Mouse (Mus musculus): ENCODE data around the gene Cfap298.
A peak's percentile ranks its signal among the peaks of the same experiment; 100 is the strongest.

The Cfap298 gene

GRCm38 (mm10) chr16:90927446-90927845 lies 7.5 kb downstream of the Cfap298 start:
- TF ChIP-seq GATA4 (IDR thresholded peaks at IDR 0.05; ENCODE audit: insufficient replicate concordance, low read length), result no peak

GRCm38 (mm10) chr16:90925461-90925860 lies 9.5 kb downstream of the Cfap298 start:
- no peak for TF ChIP-seq GATA4 (IDR thresholded peaks at IDR 0.05; ENCODE audit: insufficient replicate concordance, low read length)

- TF ChIP-seq GATA4 (IDR thresholded peaks at IDR 0.05; ENCODE audit: insufficient replicate concordance, low read length), result no peak
Measured at GRCm38 (mm10) chr16:90924606-90925370, 10.1 kb downstream of the Cfap298 start.

DNA sequence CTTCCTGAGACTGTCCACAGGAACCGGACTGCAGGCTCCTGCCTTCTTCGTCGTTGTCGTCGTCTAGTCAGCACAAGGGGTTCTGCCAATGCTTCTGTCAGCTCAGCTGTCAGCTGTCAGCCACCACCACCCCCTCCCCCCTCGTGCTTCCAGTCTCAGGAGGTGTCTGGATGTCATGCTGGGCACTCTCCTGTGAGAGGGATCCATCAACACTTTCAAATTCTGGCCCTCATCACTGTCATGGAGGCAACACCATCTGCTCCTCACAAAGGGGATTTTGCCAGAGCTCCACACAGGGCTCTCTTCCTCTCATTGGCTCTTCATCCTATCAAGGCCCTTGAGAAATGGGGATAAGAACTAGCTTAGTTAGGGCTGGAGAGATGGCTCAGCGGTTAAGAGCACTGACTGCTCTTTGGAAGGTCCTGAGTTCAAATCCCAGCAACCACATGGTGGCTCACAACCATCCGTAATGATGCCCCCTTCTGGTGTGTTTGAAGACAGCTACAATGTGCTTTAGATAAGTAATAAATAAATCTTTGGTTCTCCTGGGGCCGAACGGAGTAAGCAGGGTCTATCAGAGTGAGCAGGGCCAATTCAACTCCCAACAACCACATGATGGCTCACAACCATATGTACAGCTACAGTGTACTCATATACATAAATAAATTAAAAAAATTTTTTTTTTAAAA lies 13.3 kb downstream of the Cfap298 start:
- no peak for TF ChIP-seq GATA4 (IDR thresholded peaks at IDR 0.05; ENCODE audit: insufficient replicate concordance, low read length)

GRCm38 (mm10) chr16:90917156-90917555 lies 17.8 kb downstream of the Cfap298 start:
- no peak for TF ChIP-seq GATA4 (IDR thresholded peaks at IDR 0.05; ENCODE audit: insufficient replicate concordance, low read length)

GRCm38 (mm10) chr16:90916040-90916481 lies 18.9 kb downstream of the Cfap298 start:
- no peak for TF ChIP-seq GATA4 (IDR thresholded peaks at IDR 0.05; ENCODE audit: insufficient replicate concordance, low read length)

GRCm38 (mm10) chr16:90911766-90912165 lies 23.1 kb downstream of the Cfap298 start:
- no peak for TF ChIP-seq GATA4 (IDR thresholded peaks at IDR 0.05; ENCODE audit: insufficient replicate concordance, low read length)

- TF ChIP-seq GATA4 (IDR thresholded peaks at IDR 0.05; ENCODE audit: insufficient replicate concordance, low read length), result peak; percentile 9; the same call in 1 of the 2 replicates
Measured at GRCm38 (mm10) chr16:90910855-90911533, 23.9 kb downstream of the Cfap298 start.

- TF ChIP-seq GATA4 (IDR thresholded peaks at IDR 0.05; ENCODE audit: insufficient replicate concordance, low read length), result no peak
Measured at GRCm38 (mm10) chr16:90907250-90907649, 27.7 kb downstream of the Cfap298 start.

DNA sequence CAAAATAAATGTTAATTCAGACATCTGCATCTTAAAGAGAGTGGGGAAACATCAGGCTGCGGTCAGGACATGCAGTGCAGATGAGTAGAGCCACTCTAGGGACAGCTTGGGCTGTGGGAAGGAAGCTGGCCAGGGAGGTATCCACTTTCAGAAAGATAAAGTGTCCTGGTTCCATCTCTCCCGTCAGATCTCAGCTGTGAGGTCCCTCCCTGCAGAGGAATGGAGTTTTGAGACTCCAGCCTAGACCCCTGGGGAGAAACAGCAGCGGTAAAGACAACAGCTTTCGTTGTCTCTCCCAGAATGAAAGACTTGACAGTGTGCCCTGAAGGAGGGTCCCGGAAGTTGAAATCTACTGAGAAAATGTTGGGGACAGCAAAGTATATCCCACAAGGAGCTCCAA lies 31.6 kb downstream of the Cfap298 start:
- TF ChIP-seq GATA4 (IDR thresholded peaks at IDR 0.05; ENCODE audit: insufficient replicate concordance, low read length), result no peak

GRCm38 (mm10) chr16:90901364-90901763 lies 33.5 kb downstream of the Cfap298 start:
- peak; percentile 49; the same call in 1 of the 2 replicates for TF ChIP-seq GATA4 (IDR thresholded peaks at IDR 0.05; ENCODE audit: insufficient replicate concordance, low read length)

DNA sequence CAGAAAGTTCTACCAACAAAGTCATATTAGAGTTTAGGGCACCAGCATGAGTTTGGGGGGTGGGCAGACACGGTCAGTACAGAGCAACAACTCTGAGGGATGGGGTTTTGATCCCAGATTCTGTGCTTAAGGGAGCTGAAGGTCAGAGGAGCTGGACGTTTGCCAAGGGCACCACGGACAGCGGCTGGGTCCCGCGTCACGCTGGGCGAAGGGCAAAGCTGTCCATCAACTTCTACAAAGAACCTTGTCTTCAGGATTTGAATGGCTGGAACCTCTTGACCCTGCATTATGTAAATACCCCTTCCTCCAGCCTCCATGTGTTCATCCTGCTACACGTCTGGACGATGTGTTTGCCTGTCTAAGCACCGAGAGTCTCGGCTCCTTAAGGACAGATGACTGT lies 35.4 kb downstream of the Cfap298 start:
- TF ChIP-seq GATA4 (IDR thresholded peaks at IDR 0.05; ENCODE audit: insufficient replicate concordance, low read length), result no peak

GRCm38 (mm10) chr16:90897651-90898050 lies 37.3 kb downstream of the Cfap298 start:
- TF ChIP-seq GATA4 (IDR thresholded peaks at IDR 0.05; ENCODE audit: insufficient replicate concordance, low read length), result no peak

DNA sequence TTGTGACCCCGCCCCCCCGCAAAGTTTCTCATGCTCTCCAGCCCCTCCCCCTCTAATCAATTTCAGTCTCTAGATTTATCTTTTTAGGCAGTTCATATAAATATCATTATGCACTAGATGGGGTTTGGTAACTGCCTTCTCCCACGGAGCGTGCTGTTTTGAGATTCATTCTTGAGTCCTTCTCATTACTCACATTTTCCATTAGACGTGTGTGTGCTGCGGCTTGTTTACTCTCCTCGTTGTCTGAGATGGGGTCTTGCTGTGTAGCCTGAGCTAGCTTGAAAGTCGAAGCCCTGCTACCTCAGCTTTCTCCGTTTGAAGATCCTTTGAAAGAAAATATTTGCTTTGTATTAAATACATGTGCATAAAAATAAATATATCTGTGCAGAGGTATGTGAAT lies 41.1 kb downstream of the Cfap298 start:
- TF ChIP-seq GATA4 (IDR thresholded peaks at IDR 0.05; ENCODE audit: insufficient replicate concordance, low read length), result no peak

- TF ChIP-seq GATA4 (IDR thresholded peaks at IDR 0.05; ENCODE audit: insufficient replicate concordance, low read length), result no peak
Measured at GRCm38 (mm10) chr16:90893019-90893418, 41.9 kb downstream of the Cfap298 start.

- TF ChIP-seq GATA4 (IDR thresholded peaks at IDR 0.05; ENCODE audit: insufficient replicate concordance, low read length), result no peak
Measured at GRCm38 (mm10) chr16:90892081-90892480, 42.8 kb downstream of the Cfap298 start.
